Mouse (Mus musculus) liver, postnatal 0 days (tissue): ENCODE measurements around the gene Hoxd4. TPM values are rescaled to one million over a fixed set of nuclear protein-coding genes. Genes with fewer than 3 reads are reported as not detected.

Experiments
- ATAC-seq: fragments of 200-750 bp; cut with Nextera tagmentation; 2 replicates; pipeline ENCODE4 v1.8.0; 2017; ENCODE audit warnings: mild to moderate bottlenecking, moderate library complexity
- DNase-seq: peaks from one replicate; pipeline ENCODE4 v3.0.0-alpha.2; 2016
- H3K27ac ChIP-seq: fragments of 300-500 bp; sonication (generic); 2 replicates; pipeline ENCODE4 v1.5.1; 2014; ENCODE audit warnings: antibody characterized with exemption, moderate library complexity, mild to moderate bottlenecking, low read depth
- H3K27me3 ChIP-seq: fragments of 300-500 bp; sonication (generic); 2 replicates; pipeline ENCODE4 v1.6.1; 2014; ENCODE audit warnings: low read length, control low read depth, mixed read lengths; ENCODE audit not compliant: insufficient read depth
- H3K36me3 ChIP-seq: fragments of 300-500 bp; sonication (generic); replicated peaks from 2 replicates; pipeline ENCODE4 v1.6.1; 2014; ENCODE audit warnings: mild to moderate bottlenecking, control low read depth, low read length, moderate library complexity, mixed read lengths; ENCODE audit not compliant: insufficient read depth
- H3K4me1 ChIP-seq: fragments of 300-500 bp; sonication (generic); 2 replicates; pipeline ENCODE4 v1.6.1; 2014; ENCODE audit warnings: antibody characterized with exemption, mild to moderate bottlenecking, control low read depth; ENCODE audit not compliant: insufficient read depth
- H3K4me2 ChIP-seq: fragments of 300-500 bp; sonication (generic); 2 replicates; pipeline ENCODE4 v1.6.1; 2014; ENCODE audit warnings: low read depth, mild to moderate bottlenecking, low read length, moderate library complexity, mixed read lengths
- H3K4me3 ChIP-seq: fragments of 300-500 bp; sonication (generic); 2 replicates; pipeline ENCODE4 v1.5.1; 2014; ENCODE audit warnings: low read depth, low read length
- H3K9ac ChIP-seq: fragments of 300-500 bp; sonication (generic); replicated peaks from 2 replicates; pipeline ENCODE4 v1.6.1; 2014; ENCODE audit warnings: mild to moderate bottlenecking, moderate library complexity
- H3K9me3 ChIP-seq: fragments of 300-500 bp; sonication (generic); 2 replicates; pipeline ENCODE4 v1.6.1; 2016; ENCODE audit warnings: mild to moderate bottlenecking, control low read depth, low read length, mixed read lengths
- CTCF ChIP-seq: sonication (generic); IDR thresholded peaks from 2 replicates; pipeline ENCODE4 v1.5.1; 2016; ENCODE audit warnings: antibody characterized with exemption, low read depth
- EP300 ChIP-seq: IDR thresholded peaks from 2 replicates; pipeline ENCODE4 v1.6.1; 2016; ENCODE audit warnings: antibody characterized with exemption, low read depth, mild to moderate bottlenecking
- WGBS: fragments of 180-500 bp; shearing (Covaris S2); extraction: QIAGEN DNeasy Blood & Tissue Kit; methylation state at CpG from one replicate; pipeline ENCODE4 v1.1.7; 2014; ENCODE audit not compliant: insufficient replicate concordance; 5-methylcytosine and 5-hydroxymethylcytosine counted together
- polyA plus RNA-seq: library from polyadenylated mRNA; unstranded; fragments of >200 nt; fragmentation: Nextera tagmentation; extraction: Ambion mirVana; gene quantifications from 2 replicates; pipeline ENCODE4 v1.2.1, GENCODE M21; 2015

Gene Hoxd4
- polyA plus RNA-seq, 1 experiment from 2014 or later = not detected

- Histone ChIP-seq H3K4me3 (no peak overlapping the region), H3K27ac (no peak overlapping the region)
- WGBS = 7% methylated on average over 6 of the region's 6 CpGs
These were observed 34.0 kb downstream of the Hoxd4 start for GRCm38 (mm10) chr2:74745540-74746297.

GRCm38 (mm10) chr2:74746298-74746921, 34.7 kb downstream of the Hoxd4 start:
- 4% methylated on average over 58 of the region's 58 CpGs for WGBS
- TF ChIP-seq CTCF (no peak), EP300 (no peak)
- no peak overlapping the region for H3K27ac ChIP-seq
- H3K4me1 ChIP-seq = peaks cover 2% of the 10 kb centered on the region; the same call in 1 of the 2 replicates
- peaks cover 97% of the 10 kb centered on the region for H3K27me3 ChIP-seq
- H3K36me3 ChIP-seq = no peaks in the 10 kb centered on the region
- no peak overlapping the region for H3K9ac ChIP-seq
- no peak overlapping the region for H3K4me3 ChIP-seq
- no peak overlapping the region for H3K4me2 ChIP-seq
- no peak for DNase-seq
- ATAC-seq = no peak
- no peaks in the 10 kb centered on the region for H3K9me3 ChIP-seq

More at GRCm38 (mm10) chr2:74745540-74746297, 34.0 kb downstream of the Hoxd4 start:
- no peaks in the 10 kb centered on the region for H3K36me3 ChIP-seq
- no peak for TF ChIP-seq EP300
- no peak for TF ChIP-seq CTCF
- no peak overlapping the region for H3K9ac ChIP-seq
- H3K27me3 ChIP-seq = peaks cover 96% of the 10 kb centered on the region
- DNase-seq (no peak), ATAC-seq (no peak)
- H3K4me1 ChIP-seq = peaks cover 2% of the 10 kb centered on the region; the same call in 1 of the 2 replicates
- no peak overlapping the region for H3K4me2 ChIP-seq
- H3K9me3 ChIP-seq = no peaks in the 10 kb centered on the region

- WGBS = 7% methylated on average over 24 of the region's 24 CpGs
- peaks cover 2% of the 10 kb centered on the region; the same call in 1 of the 2 replicates for H3K4me1 ChIP-seq
- no peak overlapping the region for H3K27ac ChIP-seq
- ATAC-seq (no peak), DNase-seq (no peak)
- H3K9ac ChIP-seq = no peak overlapping the region
- no peak overlapping the region for H3K4me2 ChIP-seq
- H3K9me3 ChIP-seq = no peaks in the 10 kb centered on the region
- no peak overlapping the region for H3K4me3 ChIP-seq
- TF ChIP-seq CTCF (no peak), EP300 (no peak)
- H3K36me3 ChIP-seq = no peaks in the 10 kb centered on the region
- H3K27me3 ChIP-seq = peaks cover 97% of the 10 kb centered on the region
These were observed 35.3 kb downstream of the Hoxd4 start for GRCm38 (mm10) chr2:74747006-74747405.

GRCm38 (mm10) chr2:74747661-74748141, 36.0 kb downstream of the Hoxd4 start:
- no peak overlapping the region for H3K4me2 ChIP-seq
- H3K4me3 ChIP-seq = no peak overlapping the region
- DNase-seq = no peak
- no peaks in the 10 kb centered on the region for H3K36me3 ChIP-seq
- H3K4me1 ChIP-seq = peaks cover 5% of the 10 kb centered on the region; the same call in 1 of the 2 replicates
- no peak overlapping the region for H3K9ac ChIP-seq
- 22% methylated on average over 11 of the region's 11 CpGs for WGBS
- no peak overlapping the region for H3K27ac ChIP-seq
- TF ChIP-seq CTCF (no peak), EP300 (no peak)
- no peak for ATAC-seq
- no peaks in the 10 kb centered on the region for H3K9me3 ChIP-seq
- H3K27me3 ChIP-seq = peaks cover 98% of the 10 kb centered on the region

GRCm38 (mm10) chr2:74748436-74748995, 36.8 kb downstream of the Hoxd4 start:
- Histone ChIP-seq H3K36me3 (no peaks in the 10 kb centered on the region), H3K4me3 (no peak overlapping the region), H3K4me2 (no peak overlapping the region), H3K4me1 (peaks cover 5% of the 10 kb centered on the region; the same call in 1 of the 2 replicates), H3K9me3 (no peaks in the 10 kb centered on the region), H3K9ac (no peak overlapping the region), H3K27me3 (peaks cover 98% of the 10 kb centered on the region), H3K27ac (no peak overlapping the region)
- no peak for ATAC-seq
- TF ChIP-seq CTCF = no peak
- no peak for TF ChIP-seq EP300
- DNase-seq = no peak
- WGBS = 14% methylated on average over 9 of the region's 9 CpGs
